Mouse (Mus musculus) testis, adult 2 months (tissue): ENCODE measurements around the gene Agap1.

Experiments used
- CTCF ChIP-seq: fragments of 200-500 bp; IDR thresholded peaks from 2 replicates; pipeline ENCODE4 v1.5.1; 2012; ENCODE audit warnings: low read depth, mild to moderate bottlenecking, inconsistent platforms, low read length, moderate library complexity; ENCODE audit not compliant: control insufficient read depth, insufficient read depth, insufficient replicate concordance
- POLR2A ChIP-seq: fragments of 200-500 bp; IDR thresholded peaks from 2 replicates; pipeline ENCODE4 v1.6.1; 2012; ENCODE audit warnings: low read depth, mild to moderate bottlenecking, inconsistent platforms, low read length, moderate library complexity; ENCODE audit not compliant: control insufficient read depth

- TF ChIP-seq CTCF (peak; percentile 80; the same call in 1 of the 2 replicates), POLR2A (no peak)
Observed at GRCm38 (mm10) chr1:89606612-89607011, 152.0 kb downstream of the Agap1 start.
